Mouse (Mus musculus) forebrain, postnatal 0 days (tissue): Measurements from ENCODE around the gene Arsa. TPM values are rescaled to one million over a fixed set of nuclear protein-coding genes. Genes with fewer than 3 reads are reported as not detected.

Experiments used
- ATAC-seq: fragments of 200-750 bp; cut with Nextera tagmentation; 2 replicates; pipeline ENCODE4 v1.8.0; 2017; ENCODE audit warnings: mild to moderate bottlenecking, moderate library complexity
- DNase-seq: peaks from one replicate; pipeline ENCODE4 v3.0.0-alpha.2; 2015
- H3K27ac ChIP-seq: fragments of 300-500 bp; sonication (generic); 2 replicates; pipeline ENCODE4 v1.5.1; 2014; ENCODE audit warnings: low read depth, mild to moderate bottlenecking, antibody characterized with exemption, low read length, moderate library complexity, mixed read lengths
- H3K27me3 ChIP-seq: fragments of 300-500 bp; sonication (generic); 2 replicates; pipeline ENCODE4 v1.6.1; 2014; ENCODE audit warnings: mild to moderate bottlenecking, low read length, mixed read lengths; ENCODE audit not compliant: insufficient read depth
- H3K36me3 ChIP-seq: fragments of 300-500 bp; sonication (generic); 2 replicates; pipeline ENCODE4 v1.6.1; 2014; ENCODE audit warnings: mild to moderate bottlenecking, moderate library complexity; ENCODE audit not compliant: insufficient read depth
- H3K4me1 ChIP-seq: fragments of 300-500 bp; sonication (generic); 2 replicates; pipeline ENCODE4 v1.6.1; 2014; ENCODE audit warnings: antibody characterized with exemption; ENCODE audit not compliant: insufficient read depth
- H3K4me2 ChIP-seq: fragments of 300-500 bp; sonication (generic); 2 replicates; pipeline ENCODE4 v1.6.1; 2014; ENCODE audit warnings: low read depth, mild to moderate bottlenecking, moderate library complexity
- H3K4me3 ChIP-seq: fragments of 300-500 bp; sonication (generic); 2 replicates; pipeline ENCODE4 v1.5.1; 2014; ENCODE audit warnings: low read depth, low read length, mixed read lengths
- H3K9ac ChIP-seq: fragments of 300-500 bp; sonication (generic); 2 replicates; pipeline ENCODE4 v1.6.1; 2014; ENCODE audit warnings: mild to moderate bottlenecking
- H3K9me3 ChIP-seq: fragments of 300-500 bp; sonication (generic); 2 replicates; pipeline ENCODE4 v1.6.1; 2016; ENCODE audit warnings: low read length
- CTCF ChIP-seq: sonication (generic); IDR thresholded peaks from 2 replicates; pipeline ENCODE4 v1.5.1; 2016; ENCODE audit warnings: antibody characterized with exemption, control low read depth, low read depth
- whole genome bisulfite sequencing: fragments of 180-500 bp; shearing (Covaris S2); extraction: QIAGEN DNeasy Blood & Tissue Kit; methylation state at CpG from one replicate; pipeline ENCODE4 v1.1.7; 2014; 5-methylcytosine and 5-hydroxymethylcytosine counted together
- polyA plus RNA-seq: library from polyadenylated mRNA; unstranded; fragments of >200 nt; fragmentation: Nextera tagmentation; extraction: Ambion mirVana; gene quantifications from 2 replicates; pipeline ENCODE4 v1.2.1, GENCODE M21; 2015
- total RNA-seq: library from RNA; depleted of rRNA; stranded (reverse); fragments of >200 nt; gene quantifications from 2 replicates; pipeline ENCODE4 v1.2.3, GENCODE M21; 2014

Arsa gene
- total and polyA plus RNA-seq, 2 experiments from 2014 or later = 29.0 to 32.4 TPM

DNA sequence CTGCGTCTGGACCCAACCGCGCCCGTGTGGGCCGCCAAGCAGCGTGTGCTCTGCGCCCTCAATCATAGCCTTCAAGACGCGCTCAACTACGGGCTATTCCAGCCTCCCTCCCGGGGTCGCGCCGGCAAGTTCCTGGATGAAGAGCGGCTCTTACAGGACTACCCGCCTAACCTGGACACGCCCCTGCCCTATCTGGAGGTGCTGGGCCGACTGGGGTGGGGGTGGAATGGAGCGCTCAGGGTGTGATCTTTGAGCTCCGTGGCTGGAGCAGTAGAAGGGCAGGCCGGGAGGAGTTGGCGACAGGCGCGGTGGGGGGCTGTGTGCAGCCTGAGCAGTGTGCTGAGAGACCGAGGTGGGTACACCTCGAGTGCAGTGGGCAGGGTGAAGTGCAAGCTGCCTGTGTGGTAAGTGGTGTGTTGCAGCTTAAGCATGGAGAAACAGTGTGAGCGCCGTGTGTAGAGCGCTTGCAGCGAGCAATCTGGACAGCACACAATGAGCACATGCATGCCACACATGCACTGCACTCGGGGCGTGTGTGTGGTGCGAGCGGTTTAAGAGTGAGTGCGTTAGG lies 23.1 kb upstream of the Arsa start:
- Histone ChIP-seq H3K36me3 (peaks cover 23% of the 10 kb centered on the region), H3K9me3 (no peaks in the 10 kb centered on the region), H3K9ac (peak overlapping the region; percentile 77), H3K4me3 (peak overlapping the region; percentile 84), H3K27me3 (0 out of 2 replicates have a peak, but pooled peaks cover 3% of the 10 kb centered on the region), H3K4me2 (peak overlapping the region; percentile 92), H3K4me1 (peaks cover 9% of the 10 kb centered on the region), H3K27ac (peak overlapping the region; percentile 87)
- no peak for TF ChIP-seq CTCF
- 2% methylated on average over 35 of the region's 35 CpGs for WGBS
- ATAC-seq (peak; percentile 38), DNase-seq (peak; percentile 68)

DNA sequence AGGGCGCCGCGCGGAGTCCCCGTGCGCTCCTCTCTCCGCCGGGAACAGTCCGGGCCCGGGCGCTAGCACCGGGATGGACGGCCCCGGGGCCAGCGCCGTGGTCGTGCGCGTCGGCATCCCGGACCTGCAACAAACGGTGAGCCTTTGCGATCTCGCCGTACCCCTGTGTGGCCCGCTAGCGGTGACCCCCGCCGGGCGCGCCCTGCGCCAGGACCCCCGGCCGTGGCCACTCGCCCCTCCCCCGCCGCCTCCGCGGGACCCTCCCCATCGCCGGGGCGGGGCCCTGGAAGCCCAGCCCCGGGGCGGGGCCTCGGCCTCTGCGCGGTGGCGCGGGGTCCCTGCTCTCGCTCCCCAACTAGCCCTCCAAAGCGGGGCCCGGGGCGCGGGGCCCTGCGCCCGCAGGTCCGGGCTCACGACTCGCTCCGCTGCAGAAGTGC lies 22.6 kb upstream of the Arsa start:
- H3K9me3 ChIP-seq = no peaks in the 10 kb centered on the region
- 0 out of 2 replicates have a peak, but pooled peaks cover 3% of the 10 kb centered on the region for H3K27me3 ChIP-seq
- peak overlapping the region; percentile 87 for H3K27ac ChIP-seq
- WGBS = 4% methylated on average over 44 of the region's 60 CpGs
- DNase-seq (peak; percentile 84), ATAC-seq (peak; percentile 77)
- peak overlapping the region; percentile 84 for H3K4me3 ChIP-seq
- TF ChIP-seq CTCF = no peak
- peak overlapping the region; percentile 77 for H3K9ac ChIP-seq
- H3K36me3 ChIP-seq = peaks cover 18% of the 10 kb centered on the region
- peak overlapping the region; percentile 92 for H3K4me2 ChIP-seq
- peaks cover 9% of the 10 kb centered on the region for H3K4me1 ChIP-seq

DNA sequence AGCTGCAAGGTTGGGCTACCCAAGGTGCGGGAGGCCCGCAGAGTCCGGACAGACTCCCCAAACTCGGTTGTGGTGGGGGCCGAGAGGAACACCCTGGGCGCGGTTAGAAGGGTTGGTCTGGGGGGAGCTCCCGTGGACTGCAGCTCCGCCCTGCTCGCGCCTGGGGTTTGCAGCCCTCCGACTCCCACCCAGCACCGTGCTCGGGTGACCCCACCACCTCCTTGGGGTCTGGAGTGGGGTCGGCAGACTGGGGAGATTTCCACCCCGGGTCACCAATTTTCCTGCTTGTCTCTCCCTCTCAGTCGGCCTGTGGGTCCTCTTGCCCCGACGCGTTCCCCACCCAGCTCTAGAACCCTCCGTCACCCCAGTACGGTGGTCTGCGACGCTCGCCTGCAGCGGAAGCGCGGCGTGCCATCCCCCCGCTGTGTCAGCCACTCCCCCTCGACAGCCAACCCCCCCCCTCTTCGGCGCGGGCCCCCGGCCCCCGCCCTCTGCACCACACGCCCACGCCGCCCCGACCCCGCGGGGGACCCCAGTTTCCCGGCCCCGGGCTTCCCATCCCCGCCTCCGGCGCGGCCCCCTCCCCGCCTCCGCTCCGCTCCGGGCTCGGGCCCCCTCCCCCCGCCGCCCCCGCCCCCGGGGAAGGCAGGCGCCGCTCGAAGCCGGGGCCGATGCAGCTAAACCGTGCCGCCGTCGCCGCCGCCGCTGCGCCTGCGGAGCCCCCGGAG lies 21.9 kb upstream of the Arsa start, which contains the start of gene Shank3:
Gene Shank3 (plus strand): TSS at position 663 of the 728 bp plus-strand sequence.
- under 1% methylated on average over 42 of the region's 72 CpGs for WGBS
- peak; percentile 69 for DNase-seq
- Histone ChIP-seq H3K4me1 (peaks cover 9% of the 10 kb centered on the region), H3K9ac (peak within 1 kb of the TSS; percentile 77), H3K27ac (peak within 1 kb of the TSS; percentile 87), H3K36me3 (peaks cover 12% of the 10 kb centered on the region), H3K9me3 (no peaks in the 10 kb centered on the region), H3K4me3 (peak within 1 kb of the TSS; percentile 84), H3K4me2 (peak within 1 kb of the TSS; percentile 92), H3K27me3 (0 out of 2 replicates have a peak, but pooled peaks cover 3% of the 10 kb centered on the region)
- peak; percentile 69 for ATAC-seq
- no peak for TF ChIP-seq CTCF

DNA sequence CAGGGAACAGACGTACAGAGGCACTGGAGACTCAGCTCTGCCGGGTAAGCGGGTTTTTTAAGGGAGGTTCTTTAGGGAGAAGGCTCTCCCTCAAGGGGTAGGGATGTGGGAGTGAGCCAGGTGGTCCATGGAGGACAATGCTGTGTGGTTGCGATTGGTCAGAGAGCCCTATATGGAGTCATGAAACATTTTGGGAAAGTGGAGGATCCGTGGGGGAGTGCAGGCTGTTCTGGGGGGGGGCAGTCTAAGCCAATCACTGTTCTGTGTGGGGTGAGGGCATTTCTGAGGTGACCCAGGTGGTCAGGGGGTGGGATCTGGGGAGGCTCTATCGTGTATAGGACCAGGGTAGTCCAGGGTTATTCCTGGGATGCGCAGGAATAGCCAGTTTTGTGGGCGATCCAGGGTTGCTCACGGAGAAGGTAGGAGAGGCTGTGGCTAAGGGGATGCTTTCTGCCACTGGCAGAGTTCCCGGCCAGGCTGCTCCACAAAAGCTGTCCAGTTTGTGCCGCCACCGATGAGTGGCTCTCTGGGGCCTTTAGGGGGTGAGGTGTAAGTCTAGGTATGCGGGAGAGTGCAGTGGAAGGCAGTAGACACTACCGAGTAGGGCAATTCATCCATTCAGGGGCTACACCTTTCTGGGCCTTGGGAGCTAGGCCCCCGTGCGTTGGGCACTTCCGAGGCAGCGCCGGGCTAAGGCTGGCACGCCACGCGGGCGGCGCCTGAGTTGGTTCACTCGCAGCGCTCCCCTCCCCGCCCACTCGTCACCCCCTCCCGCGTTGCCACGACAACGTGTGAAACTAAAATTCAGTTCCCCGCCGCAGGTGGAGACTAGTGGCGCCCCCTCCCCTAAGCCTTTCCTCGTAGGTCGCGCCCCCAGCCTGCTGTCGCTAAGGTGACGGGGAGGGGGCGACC lies 21.1 kb upstream of the Arsa start:
- H3K9me3 ChIP-seq = no peaks in the 10 kb centered on the region
- TF ChIP-seq CTCF = no peak; the same call in 1 of the 2 replicates
- H3K27ac ChIP-seq = peak overlapping the region; percentile 87; the same call in 1 of the 2 replicates
- peaks cover 4% of the 10 kb centered on the region for H3K36me3 ChIP-seq
- DNase-seq (peak; percentile 87), ATAC-seq (peak; percentile 49)
- peak overlapping the region; percentile 77 for H3K9ac ChIP-seq
- peaks cover 9% of the 10 kb centered on the region for H3K4me1 ChIP-seq
- 6% methylated on average over 27 of the region's 41 CpGs for WGBS
- 0 out of 2 replicates have a peak, but pooled peaks cover 3% of the 10 kb centered on the region for H3K27me3 ChIP-seq
- peak overlapping the region; percentile 92 for H3K4me2 ChIP-seq
- H3K4me3 ChIP-seq = peak overlapping the region; percentile 84

DNA sequence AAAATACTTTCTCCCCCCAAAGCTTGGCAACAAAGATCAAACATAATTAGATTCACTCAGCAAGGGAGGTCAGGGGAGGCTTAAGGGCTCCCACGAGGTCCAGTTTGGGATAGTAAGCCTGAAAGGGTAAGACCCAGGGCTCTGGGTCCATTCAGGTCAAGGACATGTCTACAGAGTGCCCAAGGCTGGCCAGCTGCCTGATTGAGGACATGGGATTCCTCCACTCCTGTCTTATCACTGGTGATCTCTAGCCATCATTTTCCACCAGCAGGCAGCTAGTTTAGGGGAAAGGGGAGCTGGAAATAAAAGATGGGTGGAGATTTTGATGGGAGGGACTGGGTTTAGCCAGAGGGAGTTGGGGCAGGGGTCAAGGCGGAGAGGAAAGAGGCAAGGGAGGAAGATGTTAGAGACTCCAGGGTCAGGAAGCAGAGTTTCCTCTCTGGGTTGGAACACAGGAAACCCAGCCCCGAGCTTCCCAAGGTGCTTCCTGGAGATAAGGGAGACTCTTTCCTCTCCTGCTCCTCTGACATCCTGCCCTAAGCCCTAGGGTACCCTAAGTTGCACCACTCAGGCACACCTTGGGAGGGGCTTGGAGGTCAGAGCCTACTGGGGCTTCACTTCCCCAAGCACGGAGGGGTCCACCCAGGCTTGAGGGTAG lies 20.3 kb upstream of the Arsa start:
- TF ChIP-seq CTCF = no peak
- Histone ChIP-seq H3K9ac (no peak overlapping the region), H3K9me3 (no peaks in the 10 kb centered on the region), H3K27ac (no peak overlapping the region), H3K4me1 (peaks cover 9% of the 10 kb centered on the region), H3K27me3 (0 out of 2 replicates have a peak, but pooled peaks cover 3% of the 10 kb centered on the region), H3K4me2 (peak overlapping the region; percentile 92), H3K36me3 (no peaks in the 10 kb centered on the region), H3K4me3 (peak overlapping the region; percentile 84; the same call in 1 of the 2 replicates)
- no peak for DNase-seq
- 35% methylated on average over 4 of the region's 4 CpGs for WGBS
- ATAC-seq = no peak

DNA sequence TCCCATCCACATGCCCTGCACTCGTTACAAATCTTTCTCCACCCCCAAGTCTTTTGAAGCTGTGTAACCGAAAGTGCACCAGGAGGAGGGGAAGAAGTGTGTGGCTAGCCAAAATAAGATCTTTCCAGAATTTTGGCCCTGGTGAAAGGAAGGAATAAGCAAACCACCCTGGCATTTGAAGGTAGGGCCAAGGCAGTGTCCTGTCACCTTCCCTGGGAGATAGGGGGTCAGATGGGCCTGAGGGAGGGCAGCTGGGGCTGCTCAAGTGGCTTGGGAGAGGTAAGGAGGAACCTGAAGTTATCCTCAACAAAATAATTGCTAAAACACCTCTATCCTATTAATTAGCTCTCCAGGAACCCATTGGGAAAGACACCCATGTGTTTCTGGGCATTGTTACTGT lies 19.6 kb upstream of the Arsa start:
- no peak overlapping the region for H3K27ac ChIP-seq

More for the DNA sequence above, 19.6 kb upstream of the Arsa start:
- Histone ChIP-seq H3K27me3 (0 out of 2 replicates have a peak, but pooled peaks cover 3% of the 10 kb centered on the region), H3K4me1 (peaks cover 9% of the 10 kb centered on the region), H3K9ac (no peak overlapping the region), H3K36me3 (no peaks in the 10 kb centered on the region), H3K9me3 (no peaks in the 10 kb centered on the region), H3K4me2 (no peak overlapping the region), H3K4me3 (no peak overlapping the region)
- WGBS = 25% methylated on average over 2 of the region's 2 CpGs
- no peak for TF ChIP-seq CTCF
- ATAC-seq (no peak), DNase-seq (no peak)
